Mouse (Mus musculus) liver, postnatal 0 days (tissue): ENCODE data around the gene Qrich2.

Experiments used
- CTCF ChIP-seq: sonication (generic); IDR thresholded peaks from 2 replicates; pipeline ENCODE4 v1.5.1; 2016; ENCODE audit warnings: antibody characterized with exemption, low read depth
- EP300 ChIP-seq: IDR thresholded peaks from 2 replicates; pipeline ENCODE4 v1.6.1; 2016; ENCODE audit warnings: antibody characterized with exemption, low read depth, mild to moderate bottlenecking

DNA sequence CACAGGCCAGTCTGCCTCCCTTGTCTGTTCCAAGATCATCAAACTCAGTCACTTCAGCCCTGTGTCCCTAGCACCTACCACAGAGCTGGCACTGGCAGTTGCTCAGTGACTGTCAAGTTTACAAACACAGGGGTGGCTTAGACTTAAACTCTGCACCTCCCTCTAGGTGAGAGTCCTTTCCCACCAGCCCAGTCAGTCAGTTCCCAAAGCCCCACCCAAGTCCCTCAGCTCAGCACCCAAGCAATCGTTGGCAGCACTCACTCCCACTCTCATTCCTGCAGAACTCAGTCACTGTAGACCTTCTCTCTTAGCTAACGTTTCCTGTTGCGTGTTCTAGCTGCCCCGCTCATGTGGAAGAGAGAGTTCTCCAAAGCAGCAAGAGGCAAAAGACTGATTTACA, 71.3 kb downstream of the Qrich2 start:
- TF ChIP-seq CTCF (no peak), EP300 (no peak)
